Mouse (Mus musculus) natural killer cell, adult 2 months (primary cell): ENCODE measurements around the gene Gm10073.
A peak's percentile ranks its signal among the peaks of the same experiment; 100 is the strongest.
"Not testable (repeated sequence)": the region's sequence is repeated elsewhere in the genome, so short reads cannot be mapped to it uniquely, and the experiment has no call there.

Experiments
- DNase-seq, 2 experiments: peaks; one replicate each; pipeline ENCODE4 v3.0.0; 2022; ENCODE audit warnings: low spot score in 2 of 2

The Gm10073 gene

GRCm38 (mm10) chr8:106597067-106597466 is 23.8 kb upstream of the Gm10073 start:
- no peak for DNase-seq

GRCm38 (mm10) chr8:106595623-106596022 is 22.4 kb upstream of the Gm10073 start:
- not testable (repeated sequence) for DNase-seq

GRCm38 (mm10) chr8:106592458-106592857 is 19.2 kb upstream of the Gm10073 start:
- DNase-seq, result no peak

GRCm38 (mm10) chr8:106588443-106589431 is 15.5 kb upstream of the Gm10073 start:
- no peak for DNase-seq

GRCm38 (mm10) chr8:106586896-106587295 is 13.6 kb upstream of the Gm10073 start:
- DNase-seq, result no peak

GRCm38 (mm10) chr8:106585671-106586037 is 12.4 kb upstream of the Gm10073 start:
- DNase-seq, result no peak

GRCm38 (mm10) chr8:106584942-106585670 is 11.8 kb upstream of the Gm10073 start:
- DNase-seq, result no peak

- DNase-seq, result no peak
Measured at GRCm38 (mm10) chr8:106581344-106582088, 8.3 kb upstream of the Gm10073 start.

- no peak for DNase-seq
Measured at GRCm38 (mm10) chr8:106579510-106579909, 6.2 kb upstream of the Gm10073 start.

- DNase-seq, result no peak
Measured at GRCm38 (mm10) chr8:106576849-106577555, 3.7 kb upstream of the Gm10073 start.

GRCm38 (mm10) chr8:106574283-106574682 is 1.0 kb upstream of the Gm10073 start:
- DNase-seq, result no peak

GRCm38 (mm10) chr8:106572175-106572574 is 1.1 kb downstream of the Gm10073 start:
- DNase-seq, result not testable (repeated sequence)

- DNase-seq, result no peak
Measured at GRCm38 (mm10) chr8:106571551-106572172, 1.6 kb downstream of the Gm10073 start.

GRCm38 (mm10) chr8:106570386-106570785 is 2.9 kb downstream of the Gm10073 start:
- no peak for DNase-seq

GRCm38 (mm10) chr8:106569006-106569405 is 4.3 kb downstream of the Gm10073 start:
- DNase-seq, result no peak

GRCm38 (mm10) chr8:106563691-106564182 is 9.5 kb downstream of the Gm10073 start:
- DNase-seq, result peak in 1 of 2 experiments; percentile 13

GRCm38 (mm10) chr8:106561097-106561865 is 12.0 kb downstream of the Gm10073 start:
- peak; percentile 61 to 70 for DNase-seq

- DNase-seq, result no peak
Measured at GRCm38 (mm10) chr8:106559844-106560243, 13.4 kb downstream of the Gm10073 start.

- no peak for DNase-seq
Measured at GRCm38 (mm10) chr8:106556068-106556645, 17.1 kb downstream of the Gm10073 start.
